Mouse (Mus musculus): ENCODE data around the gene Ctns.

Ctns gene

GRCm38 (mm10) chr11:73194444-73194843 is 4.4 kb downstream of the Ctns start:
- no peak for DNase-seq (ENCODE audit: low read depth, low spot score)

DNA sequence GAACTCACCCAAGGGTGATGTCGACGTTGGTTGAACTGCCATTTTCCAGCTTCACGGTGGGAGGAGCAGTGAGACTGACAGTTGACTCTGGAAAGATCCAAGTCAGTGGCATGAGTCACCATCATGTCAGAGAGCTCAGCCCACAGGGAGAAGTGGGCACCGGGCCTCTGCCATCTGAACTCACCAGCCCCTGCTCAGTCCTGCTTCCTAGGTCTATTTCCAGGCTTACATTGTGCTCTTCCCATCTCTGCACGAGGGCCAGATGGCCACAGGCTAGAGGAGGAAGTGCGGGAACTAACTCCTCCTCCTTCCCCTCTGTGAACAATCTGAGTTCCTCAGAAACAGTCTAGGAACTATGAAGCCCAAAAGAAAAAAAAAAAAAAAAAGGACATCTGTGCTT is 5.8 kb downstream of the Ctns start:
- peak; percentile 88 for DNase-seq (ENCODE audit: low read depth, low spot score)

DNA sequence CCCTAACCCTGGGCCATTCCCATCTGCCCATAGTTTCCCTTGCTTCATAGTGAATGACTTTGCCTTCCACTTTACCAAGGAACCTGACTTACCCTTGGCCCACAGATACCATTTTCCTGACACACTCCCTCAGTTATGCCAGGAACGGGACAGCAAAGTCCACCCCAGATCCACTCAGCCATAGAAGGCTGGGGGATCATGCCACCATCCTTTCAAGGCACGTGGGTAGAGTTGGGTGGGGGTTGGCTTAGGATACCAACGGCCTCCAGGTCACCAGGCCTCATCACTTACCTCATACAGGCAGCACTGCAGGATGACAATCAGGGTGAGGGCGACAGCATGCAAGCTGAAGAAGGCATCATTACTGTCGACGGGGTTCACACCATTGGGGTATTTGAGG is 11.6 kb downstream of the Ctns start:
- DNase-seq (ENCODE audit: low read depth, low spot score), result no peak

DNA sequence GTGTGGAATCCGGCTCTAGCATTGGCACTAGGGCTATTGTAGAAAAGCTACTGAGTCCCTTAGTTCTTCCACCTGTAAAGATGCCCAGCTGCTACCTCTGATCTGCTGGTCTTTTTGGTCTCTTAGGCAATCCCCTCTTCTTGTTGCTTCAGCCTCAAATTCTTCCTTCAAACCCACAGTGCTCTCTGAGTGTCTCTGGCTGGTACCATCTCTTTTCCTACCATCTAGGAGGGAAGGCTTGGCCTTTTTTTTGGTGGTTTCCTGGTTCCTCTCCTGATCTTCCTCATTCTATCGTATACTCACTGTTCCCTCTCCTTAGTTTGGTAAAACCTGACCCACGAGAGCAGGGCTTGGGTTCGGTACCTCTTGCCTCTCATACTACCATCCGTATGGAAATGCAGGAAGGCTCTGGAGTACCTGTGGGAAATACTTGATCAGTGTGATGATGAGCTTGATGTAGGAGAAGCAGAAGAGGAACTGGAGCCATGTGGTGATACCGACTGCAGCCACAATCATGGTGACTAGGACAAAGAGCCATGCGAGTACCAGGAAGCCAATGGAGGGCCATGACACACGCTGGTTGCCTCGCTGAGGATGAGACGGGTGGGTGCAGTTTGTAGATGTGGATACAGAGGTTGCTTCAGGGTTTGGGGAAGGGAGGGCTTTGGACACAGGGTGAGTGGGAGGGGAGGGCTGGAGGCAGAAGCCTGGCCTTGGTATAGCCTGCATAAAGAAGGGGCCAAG is 12.8 kb downstream of the Ctns start:
- no peak for DNase-seq (ENCODE audit: low read depth, low spot score)

GRCm38 (mm10) chr11:73177895-73178294 is 20.9 kb downstream of the Ctns start:
- peak; percentile 52 for DNase-seq (ENCODE audit: low read depth, low spot score)

DNA sequence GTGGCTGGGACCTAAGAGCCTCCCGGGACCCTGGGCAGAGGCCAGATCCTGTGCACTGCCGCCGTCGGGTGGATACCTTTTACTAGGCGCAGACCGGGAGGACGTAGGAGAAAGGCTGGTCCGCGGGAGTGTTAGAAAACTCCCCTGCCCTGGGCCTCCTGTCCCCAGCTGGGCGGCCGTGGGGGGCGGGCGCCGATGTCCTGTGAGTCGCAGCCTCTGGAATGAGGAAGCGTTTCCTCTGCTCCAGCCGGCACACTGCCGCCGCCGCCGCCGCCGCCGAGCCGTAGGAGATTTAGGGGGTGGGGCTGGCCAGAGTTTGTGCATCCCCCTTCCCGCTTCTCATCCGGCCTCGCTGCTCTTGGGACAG is 21.4 kb downstream of the Ctns start:
- DNase-seq (ENCODE audit: low read depth, low spot score), result peak; percentile 90

GRCm38 (mm10) chr11:73176608-73177508 is 22.0 kb downstream of the Ctns start, which contains the start of the genes Emc6 and Tax1bp3:
Emc6 (minus strand) TSS chr11:73177037.
Tax1bp3 (plus strand) TSS chr11:73177083.
- peak; percentile 98 for DNase-seq (ENCODE audit: low read depth, low spot score)

GRCm38 (mm10) chr11:73176186-73176585 is 22.7 kb downstream of the Ctns start:
- peak; percentile 25 for DNase-seq (ENCODE audit: low read depth, low spot score)

DNA sequence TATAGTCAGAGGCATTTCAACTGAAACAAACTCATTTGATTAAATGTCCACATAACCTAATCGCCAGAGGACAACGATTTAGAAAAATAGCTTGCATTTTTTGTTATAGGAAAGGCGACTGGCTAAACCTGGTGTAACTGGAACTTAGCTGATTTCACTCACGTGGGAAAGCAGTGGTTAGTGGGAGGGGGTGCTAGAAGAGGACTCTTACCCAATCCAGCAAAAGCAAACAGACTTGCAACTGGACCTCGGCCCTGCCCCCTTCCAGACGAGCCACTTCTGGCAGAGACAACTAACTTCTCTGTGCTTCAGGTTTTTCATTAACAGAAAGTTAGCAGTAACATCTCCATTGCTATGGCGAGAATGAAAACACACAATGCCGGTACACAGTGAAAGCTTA is 23.2 kb downstream of the Ctns start:
- peak; percentile 58 for DNase-seq (ENCODE audit: low read depth, low spot score)

DNA sequence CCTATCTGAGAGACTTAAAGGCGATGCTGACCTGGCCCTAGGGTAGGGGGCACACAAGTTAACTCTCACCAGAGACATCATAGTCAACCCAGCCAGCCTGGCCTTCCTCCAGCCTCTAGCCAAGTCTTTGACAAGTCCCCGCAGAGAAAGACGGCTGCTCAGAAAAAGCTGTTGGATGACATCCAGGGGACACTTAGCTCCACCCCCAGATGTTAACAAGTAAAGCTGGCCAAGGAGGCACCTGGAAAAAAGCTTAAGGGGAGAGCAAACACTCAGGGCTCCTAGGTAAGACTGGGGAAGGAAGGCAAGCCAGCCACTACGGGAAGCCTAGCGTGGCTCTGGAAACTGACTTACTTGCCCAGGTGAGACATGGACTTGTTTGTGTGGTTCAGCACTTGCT is 26.7 kb downstream of the Ctns start:
- DNase-seq (ENCODE audit: low read depth, low spot score), result no peak

- DNase-seq (ENCODE audit: low read depth, low spot score), result peak; percentile 80
Measured at GRCm38 (mm10) chr11:73169231-73169630, 29.6 kb downstream of the Ctns start.

DNA sequence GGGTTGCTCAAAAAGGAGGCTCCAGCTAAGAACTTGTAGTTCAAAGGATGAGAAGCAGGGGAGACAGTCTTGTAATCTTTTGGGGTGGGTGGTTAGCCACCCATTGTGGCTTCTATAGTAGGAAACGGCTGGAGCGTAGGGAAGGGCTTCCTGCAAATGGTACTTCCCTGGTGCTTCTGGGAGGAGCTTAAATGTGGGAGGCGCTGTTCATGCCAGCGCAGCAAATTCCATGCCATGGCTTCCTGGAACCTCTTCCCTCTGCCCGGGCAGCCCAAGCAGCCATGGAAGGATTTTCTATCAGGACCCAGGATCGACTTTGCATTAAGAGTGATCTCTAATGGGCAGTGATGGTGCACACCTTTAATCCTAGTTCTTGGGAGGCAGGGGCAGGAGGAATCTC is 30.3 kb downstream of the Ctns start:
- no peak for DNase-seq (ENCODE audit: low read depth, low spot score)

- no peak for DNase-seq (ENCODE audit: low read depth, low spot score)
Measured at GRCm38 (mm10) chr11:73168071-73168470, 30.8 kb downstream of the Ctns start.

GRCm38 (mm10) chr11:73162284-73162683 is 36.6 kb downstream of the Ctns start:
- no peak for DNase-seq (ENCODE audit: low read depth, low spot score)

GRCm38 (mm10) chr11:73161616-73162015 is 37.2 kb downstream of the Ctns start:
- DNase-seq (ENCODE audit: low read depth, low spot score), result peak; percentile 74

DNA sequence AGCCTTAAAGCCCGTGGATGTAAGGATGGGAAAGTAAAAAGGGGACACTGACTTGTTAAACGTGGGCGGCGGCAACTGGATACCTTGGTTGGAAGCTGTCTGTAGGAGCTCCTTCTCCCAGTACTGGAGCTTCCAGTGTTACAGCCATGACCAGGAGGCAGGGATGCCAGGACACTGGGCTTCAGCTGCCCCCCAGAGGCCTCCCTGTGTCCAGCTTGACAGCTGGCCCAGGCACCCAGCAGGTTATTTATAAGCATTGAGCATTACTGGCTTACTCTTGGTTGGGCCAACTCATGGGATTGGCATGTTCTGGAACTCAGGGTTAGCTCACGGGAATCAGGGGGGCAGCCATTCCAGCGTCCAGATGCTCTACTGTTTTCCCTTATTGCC is 38.0 kb downstream of the Ctns start:
- peak; percentile 87 for DNase-seq (ENCODE audit: low read depth, low spot score)

- DNase-seq (ENCODE audit: low read depth, low spot score), result no peak
Measured at GRCm38 (mm10) chr11:73159957-73160810, 38.7 kb downstream of the Ctns start, which contains the start of gene P2rx5. P2rx5 (plus strand) TSS chr11:73160421.

DNA sequence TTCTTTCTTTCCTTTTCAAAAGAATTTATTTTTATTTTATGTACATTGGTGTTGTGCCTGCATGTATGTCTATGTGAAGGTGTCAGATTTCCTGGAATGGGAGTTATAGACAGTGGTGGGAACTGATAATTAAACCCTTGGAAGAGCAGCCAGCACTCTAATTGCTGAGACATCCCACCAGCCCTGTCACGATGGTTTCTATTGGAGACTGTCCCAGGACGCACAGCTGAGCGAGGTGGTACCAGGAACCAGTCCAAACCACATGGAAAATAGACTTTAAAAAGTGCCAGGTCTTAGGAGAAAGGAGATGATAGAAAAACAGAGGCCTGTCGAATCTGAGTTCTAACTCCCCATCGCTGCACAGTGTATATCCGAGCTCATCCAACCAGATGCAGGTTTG is 43.8 kb downstream of the Ctns start:
- no peak for DNase-seq (ENCODE audit: low read depth, low spot score)

GRCm38 (mm10) chr11:73148209-73148608 is 50.6 kb downstream of the Ctns start:
- DNase-seq (ENCODE audit: low read depth, low spot score), result no peak

DNA sequence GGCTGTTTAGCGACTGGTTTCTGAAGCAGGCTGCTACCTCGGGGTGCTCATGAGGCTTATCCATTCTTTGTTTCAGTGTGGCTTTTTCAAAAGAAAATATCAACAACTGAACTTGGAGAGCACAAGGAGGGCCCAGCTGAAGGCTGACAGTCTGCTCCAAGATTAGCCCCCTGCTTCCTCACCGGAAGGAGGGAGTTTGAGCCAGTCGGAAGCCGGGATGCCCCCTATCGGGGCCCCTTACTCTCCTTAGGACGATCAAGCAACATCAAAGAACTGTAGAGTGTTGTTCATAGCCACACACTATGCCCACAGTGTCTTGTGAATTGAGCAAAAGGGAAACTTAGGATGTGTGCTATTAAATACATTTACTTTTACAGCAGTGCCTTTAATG is 51.9 kb downstream of the Ctns start:
- no peak for DNase-seq (ENCODE audit: low read depth, low spot score)

GRCm38 (mm10) chr11:73146026-73146974 is 52.5 kb downstream of the Ctns start:
- DNase-seq (ENCODE audit: low read depth, low spot score), result no peak

Data from 3T3-L1 (cell line).